Mouse (Mus musculus) brain, embryonic 18.5 days (tissue): ENCODE measurements around the gene Tm4sf20.

Source experiments
- DNase-seq: peaks from one replicate; pipeline ENCODE4 v3.0.0-alpha.2; 2012; ENCODE audit warnings: low read depth, low spot score

Tm4sf20 gene

DNA sequence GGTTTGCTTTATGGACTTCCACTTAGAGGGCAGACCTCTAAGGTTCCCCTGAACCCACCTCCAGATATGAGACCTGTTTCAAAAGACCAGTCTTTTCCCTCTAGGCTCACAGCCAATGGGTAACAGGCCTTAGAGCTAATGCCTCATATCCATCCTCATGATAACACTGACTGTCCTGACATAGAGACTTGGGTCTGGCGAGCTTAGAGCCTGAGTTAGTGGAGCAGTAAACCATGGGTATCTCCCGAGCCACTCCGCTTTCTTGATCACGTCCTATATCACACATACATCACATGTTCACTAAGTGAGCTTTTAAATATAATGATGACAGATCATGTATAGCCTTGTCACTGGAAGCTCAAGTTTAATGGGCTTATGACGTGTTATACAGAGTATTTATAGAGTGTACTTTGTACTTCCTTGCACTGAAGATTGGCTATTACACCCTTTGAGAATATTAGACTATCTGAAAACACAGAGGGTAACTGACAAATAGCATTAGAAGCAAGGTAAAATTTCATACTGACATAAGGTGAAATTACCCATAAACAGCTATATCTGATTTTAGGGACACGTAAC, 11.2 kb upstream of the Tm4sf20 start:
- no peak for DNase-seq

DNA sequence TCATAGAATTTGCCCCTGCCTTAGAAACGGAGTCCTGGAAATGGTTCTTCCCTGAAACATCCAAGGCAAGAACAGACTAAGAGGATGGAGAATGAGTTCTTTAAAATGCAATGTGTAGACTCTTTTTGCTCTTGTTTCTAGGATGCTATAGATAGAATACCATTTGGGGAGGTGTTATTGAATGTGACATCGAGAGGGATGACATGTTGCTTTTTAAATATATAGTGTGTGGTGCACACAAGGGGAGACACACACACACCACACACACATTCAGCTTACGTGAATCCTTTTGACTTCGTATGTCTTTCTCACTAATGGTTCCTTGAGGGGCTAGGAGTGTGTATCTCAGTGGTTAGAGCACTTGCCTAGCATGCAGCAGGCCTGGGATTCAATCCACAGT, 7.0 kb upstream of the Tm4sf20 start:
- no peak for DNase-seq

DNA sequence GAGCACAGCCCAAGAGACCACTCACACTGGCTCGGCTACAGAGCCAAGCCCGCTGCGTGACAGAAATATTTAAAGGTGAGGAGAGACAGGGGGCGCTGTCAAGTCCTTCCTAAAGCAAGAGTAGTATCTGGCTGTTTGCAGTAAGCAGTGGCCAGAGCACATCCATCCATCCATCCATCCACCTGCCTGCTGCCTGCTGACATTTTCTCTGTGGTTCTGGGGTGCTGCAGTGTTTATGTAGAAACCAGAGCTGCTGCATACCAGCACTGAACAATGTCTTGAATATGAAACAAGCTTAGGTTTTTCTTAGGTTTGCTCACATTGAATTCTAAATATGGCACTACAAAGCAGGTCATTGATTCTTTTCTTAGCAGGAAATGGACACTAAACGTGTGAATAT, 4.9 kb upstream of the Tm4sf20 start:
- no peak for DNase-seq

DNA sequence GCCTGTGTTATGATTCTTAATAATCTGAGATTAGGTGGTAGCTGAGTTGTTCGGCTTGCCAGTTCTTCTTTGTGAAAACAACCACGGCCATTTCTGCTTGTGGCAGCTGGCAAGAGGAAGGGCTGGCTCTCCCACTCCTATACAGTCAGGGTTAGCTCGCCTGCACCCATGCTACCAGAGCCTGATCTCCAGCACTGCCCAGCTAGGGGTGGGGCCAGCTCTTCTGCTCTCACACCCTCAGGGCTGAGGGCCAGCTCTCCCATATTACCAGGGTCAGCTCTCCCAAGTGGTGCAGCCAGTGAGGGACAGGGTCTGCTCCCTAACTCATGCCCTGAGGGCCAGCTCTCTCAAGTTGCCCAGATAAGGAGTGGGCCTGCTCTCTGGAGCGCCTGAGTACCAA, 4.2 kb upstream of the Tm4sf20 start:
- DNase-seq = no peak

DNA sequence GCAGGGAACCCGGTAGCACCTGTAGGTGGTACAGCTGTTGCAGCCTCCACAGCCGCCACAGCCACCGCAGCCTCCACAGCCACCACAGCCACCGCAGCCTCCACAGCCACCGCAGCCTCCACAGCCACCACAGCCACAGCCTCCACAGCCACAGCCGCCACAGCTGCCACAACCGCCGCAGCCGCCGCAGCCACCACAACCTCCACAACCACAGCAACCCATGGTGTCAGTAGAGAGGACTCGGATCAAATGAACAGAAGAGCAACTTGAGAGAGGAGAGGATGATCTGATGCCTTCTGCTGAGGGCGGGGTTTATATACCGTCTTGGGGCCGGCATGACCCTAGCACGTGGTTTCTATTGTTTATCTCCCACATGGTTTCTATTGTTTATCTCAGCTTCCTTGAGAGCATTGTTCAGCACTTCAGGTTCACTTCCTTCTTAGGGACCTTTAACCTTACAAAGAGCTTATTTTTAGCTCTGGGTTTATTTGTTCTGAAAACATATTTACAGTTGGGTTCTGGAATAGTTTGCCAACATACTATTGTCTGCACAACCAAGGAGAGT, 2.8 kb upstream of the Tm4sf20 start, which contains the start of gene Gm47791:
Gm47791 (minus strand) TSS at position 222 of the 565 bp plus-strand sequence.
- DNase-seq = no peak

DNA sequence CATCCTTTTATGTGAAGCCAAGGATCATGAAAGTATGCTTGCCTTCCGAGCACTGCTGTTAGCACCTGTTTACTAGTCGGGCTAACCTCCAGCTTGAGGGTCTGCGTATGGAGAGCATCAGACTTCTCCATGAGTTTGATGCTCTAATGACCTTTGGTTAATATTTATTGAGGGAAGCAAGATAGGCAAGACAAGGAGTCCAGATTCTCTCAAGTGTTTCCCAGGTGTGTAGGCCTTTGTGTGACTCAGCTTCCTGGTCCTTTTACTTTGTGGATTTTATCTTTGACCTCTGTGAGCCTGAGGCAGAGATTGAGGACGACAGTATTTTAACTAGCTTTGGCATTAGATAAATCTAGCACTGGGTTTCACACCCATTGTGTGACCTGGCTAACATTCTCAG, 1.6 kb downstream of the Tm4sf20 start:
- no peak for DNase-seq

DNA sequence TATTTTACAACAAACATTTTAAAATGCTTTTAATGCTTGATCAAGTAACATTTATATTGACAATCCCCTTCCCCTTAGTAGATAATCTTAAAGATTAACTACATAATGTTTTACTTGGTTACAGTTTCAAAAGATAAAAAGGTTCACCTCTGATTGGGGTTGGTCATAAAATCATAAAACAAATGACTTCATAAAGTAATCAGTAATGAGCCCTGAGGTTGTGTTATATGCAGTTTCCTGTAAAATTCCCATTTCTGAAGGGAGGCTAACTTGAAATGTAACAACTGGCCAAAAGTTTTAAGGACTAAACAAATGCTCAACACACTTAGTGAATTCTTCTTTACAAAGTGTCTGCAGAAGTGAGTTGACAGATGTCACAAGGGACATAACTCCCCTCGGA, 2.0 kb downstream of the Tm4sf20 start:
- no peak for DNase-seq

DNA sequence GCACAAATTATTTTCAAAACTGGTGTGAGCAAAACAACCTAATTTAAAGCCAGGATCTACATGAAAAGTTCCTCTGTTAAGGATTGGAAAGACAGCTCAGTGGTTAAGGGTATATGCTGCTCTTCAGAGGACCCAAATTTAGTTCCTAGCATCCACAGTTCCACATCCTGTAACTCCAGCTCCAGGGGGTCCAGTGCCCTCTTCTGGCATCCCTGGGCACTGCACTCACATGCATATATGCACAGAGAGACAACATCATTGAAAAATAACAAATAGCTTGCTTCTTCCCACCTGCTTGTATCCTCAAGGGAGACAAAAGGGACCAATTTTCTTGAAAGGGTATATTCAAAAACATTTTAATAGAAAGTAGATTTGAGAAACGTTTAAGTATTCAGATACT, 6.0 kb downstream of the Tm4sf20 start:
- DNase-seq = no peak

DNA sequence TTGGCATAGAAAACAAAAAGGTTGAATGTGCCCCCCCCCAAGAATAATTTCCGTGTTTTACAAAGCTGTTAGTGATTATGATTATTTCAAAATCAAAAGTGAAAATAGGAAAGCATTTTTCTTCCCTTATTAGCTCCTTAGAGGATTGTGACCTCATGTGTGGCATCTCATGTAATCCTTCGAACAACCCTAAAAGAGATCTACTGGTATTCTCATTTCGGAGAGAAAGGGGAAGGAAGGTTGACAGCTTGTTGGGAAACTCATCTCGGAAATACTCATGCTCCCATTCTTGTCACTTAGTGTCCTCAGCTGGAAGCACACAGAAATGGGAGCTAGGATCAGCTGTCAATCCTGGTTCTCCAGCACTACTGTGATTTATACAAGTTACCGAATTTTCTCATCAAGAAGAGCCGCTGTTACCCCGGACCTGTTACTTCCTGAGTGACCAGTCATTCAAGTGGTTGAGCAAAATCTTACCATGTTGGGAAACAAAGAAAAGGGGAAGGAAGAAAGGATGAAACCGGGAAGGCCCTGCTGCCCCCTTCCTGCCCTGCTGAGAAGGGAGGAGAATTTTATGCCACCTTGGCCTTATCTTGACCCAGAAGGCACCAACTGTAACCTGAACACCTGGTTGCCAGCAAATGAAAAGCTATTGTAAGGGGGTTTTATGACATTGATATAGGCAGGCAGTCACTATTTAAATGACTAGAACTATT, 6.6 kb downstream of the Tm4sf20 start:
- no peak for DNase-seq

DNA sequence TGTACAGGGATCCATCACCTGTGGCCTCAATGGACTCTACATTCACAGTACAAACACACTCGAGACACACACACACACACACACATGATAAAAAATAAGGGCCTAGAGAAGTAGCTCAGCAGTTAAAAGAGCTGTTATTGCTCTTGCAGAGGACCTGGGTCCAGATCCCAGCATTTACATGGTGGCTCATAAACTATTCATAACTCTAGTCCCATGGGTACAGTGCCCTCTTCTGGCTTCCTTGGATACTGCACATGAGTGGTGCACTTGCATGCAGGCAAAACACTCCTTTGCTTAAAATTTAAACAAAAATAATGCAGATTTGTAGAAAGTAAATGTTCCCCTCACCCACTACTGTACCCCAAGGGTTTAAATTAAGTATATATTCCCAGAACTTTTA, 8.7 kb downstream of the Tm4sf20 start:
- no peak for DNase-seq

DNA sequence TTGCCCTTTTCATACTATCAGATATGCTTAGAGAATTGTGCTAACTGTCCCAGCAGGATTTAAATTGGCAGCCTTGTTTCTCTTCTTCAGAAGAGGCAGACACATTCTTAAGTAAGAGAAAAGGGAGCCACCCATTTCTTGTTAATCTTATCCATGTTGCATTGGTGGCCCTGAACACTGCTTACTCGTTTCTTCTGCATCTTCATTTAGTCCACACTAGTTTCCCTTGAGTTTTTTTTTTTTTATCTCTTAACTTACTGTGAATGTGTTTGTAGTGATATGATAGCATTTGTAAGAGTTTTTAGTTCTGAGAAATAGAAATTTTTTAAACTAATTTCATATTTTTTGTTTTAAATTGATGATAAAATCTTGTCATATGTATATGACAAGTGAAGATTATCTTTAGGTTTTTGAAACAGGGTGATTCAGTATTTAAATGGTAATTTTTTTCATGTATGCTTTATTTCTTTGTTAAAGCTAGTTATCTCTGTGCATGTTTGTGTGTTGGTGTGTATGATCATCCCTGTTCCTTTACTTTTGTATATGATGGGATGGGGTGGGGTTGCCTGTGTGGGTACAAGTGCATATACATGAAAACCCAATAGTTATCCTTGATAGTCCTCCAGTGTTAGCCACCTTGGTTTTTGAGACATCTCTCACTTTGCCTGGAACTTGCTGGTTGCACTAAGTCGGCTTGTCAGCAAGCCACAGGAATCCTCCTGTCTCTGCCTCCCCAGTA, 20.4 kb downstream of the Tm4sf20 start:
- no peak for DNase-seq

DNA sequence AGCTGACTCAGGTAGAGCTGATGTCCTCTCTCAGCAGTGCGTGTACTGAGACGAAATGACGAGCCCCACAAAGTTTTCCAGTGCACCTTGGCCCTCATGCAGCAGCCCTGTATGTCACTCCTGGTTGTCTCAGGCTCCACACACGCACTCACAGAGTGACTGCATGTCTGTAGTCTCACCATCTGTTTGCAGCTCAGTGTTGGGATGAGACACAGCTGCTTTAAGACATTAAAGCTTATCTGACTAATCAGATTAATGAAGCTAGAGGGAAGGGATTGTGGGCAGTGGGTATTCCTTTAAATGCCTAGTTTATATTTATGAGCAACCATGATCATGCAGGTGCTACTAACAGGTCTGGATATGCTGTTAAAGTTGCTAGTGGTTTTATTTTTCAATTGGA, 21.9 kb downstream of the Tm4sf20 start:
- DNase-seq = no peak

DNA sequence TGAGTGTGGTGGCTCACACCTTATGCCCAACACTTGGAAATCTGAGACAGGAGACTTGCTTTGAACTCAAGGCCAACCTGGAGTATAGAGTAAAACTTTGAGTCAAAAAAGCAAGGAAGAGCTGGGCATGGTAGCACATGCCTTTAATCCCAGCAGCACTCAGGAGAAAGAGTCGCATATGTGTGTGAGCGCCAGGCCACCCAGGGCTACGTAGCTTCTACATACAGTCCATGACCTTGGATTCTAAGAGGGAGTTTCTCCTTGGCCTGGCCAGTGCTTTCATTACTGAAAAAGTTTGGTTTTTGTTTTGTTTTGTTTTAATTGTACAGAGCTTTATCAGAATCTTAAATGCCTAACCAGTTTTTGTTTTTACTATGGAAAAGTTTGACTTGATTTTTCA, 24.3 kb downstream of the Tm4sf20 start:
- no peak for DNase-seq

DNA sequence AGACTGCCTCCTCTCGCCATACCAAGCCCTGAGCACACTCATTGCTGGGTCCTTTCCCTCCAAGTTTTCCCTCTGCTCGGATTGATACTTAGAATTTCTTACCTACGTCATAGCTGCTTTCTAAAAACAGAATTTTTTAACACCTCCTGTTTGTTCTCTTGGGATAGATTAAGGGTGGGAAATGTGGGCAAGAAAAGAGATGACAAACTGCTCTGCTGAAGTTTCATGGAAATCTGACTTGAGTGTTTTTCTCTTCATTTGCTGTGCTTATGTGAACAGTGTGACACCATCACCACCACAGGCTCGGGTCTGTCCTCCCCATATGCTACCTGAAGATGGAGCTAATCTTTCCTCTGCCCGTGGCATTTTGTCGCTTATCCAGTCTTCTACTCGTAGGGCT, 26.7 kb downstream of the Tm4sf20 start:
- no peak for DNase-seq

DNA sequence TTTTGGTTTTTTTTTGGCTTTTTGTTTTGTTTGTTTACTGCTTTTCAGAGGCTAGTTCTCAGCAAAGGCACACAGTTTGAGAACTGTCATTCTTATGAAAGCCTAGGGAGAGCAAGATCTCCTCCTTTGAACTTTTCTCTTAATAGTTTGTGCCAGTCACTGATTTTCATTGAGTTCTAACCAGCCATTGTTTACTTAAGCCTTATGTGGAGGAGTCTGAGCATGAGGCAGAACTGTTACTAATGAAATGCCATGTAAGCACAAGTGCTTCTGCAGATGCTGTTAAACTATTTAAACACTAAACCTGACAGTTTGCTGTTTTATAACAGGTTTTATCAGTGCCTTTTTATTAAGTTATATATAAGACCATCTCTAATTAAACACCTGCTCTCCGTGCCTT, 30.2 kb downstream of the Tm4sf20 start:
- no peak for DNase-seq

DNA sequence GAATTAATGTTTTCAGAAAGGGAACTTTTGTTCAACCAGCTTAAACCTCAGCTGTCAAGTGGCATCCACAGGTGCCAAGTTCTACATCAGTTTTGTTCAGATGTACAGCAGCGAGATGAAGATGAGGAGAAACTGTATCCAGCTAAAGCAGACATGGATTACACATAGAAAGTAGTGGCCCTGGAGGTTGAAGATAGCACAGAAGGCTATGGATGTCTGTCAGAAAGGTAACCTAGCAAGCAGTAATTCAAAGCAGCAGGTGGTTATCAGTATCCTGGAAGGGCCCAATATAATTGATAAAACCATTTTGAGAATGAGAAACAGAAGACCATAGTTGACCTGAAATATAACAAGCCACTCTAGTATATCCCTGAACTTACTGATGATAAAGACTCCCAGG, 34.9 kb downstream of the Tm4sf20 start:
- DNase-seq = no peak

DNA sequence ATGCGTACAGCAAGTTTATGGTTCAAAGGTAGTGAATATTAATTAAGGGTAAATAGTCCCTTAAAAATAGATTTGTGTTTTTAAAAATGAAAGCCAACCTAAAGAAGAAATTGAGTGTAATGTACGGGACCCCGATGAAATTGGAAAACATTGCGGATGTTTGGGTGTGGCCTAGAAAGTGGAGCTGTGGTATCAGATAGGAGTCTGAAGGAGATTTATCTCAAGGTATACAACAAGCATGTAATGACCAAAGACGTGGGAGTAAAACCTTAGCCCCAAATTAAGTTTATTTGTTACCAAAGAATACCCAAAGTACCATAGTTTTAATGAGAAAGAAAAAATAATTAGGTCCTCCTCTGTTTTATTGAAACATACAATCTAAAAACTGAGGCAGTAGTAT, 41.8 kb downstream of the Tm4sf20 start:
- DNase-seq = no peak

DNA sequence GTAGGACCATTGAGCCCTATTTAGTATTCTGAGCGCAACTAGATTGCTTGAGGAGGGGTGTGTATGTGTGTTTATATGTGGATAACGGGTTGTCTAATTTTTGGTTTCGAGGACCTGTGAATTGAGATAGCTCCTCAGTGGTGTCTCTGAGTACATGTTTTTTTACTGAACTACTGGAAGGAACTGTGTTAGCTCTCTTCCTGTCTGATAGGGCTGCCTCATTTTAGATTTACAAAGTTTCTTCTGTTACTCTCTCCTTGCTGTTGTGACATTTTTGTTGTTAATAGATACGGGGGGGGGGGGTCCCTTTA, 42.4 kb downstream of the Tm4sf20 start:
- no peak for DNase-seq

DNA sequence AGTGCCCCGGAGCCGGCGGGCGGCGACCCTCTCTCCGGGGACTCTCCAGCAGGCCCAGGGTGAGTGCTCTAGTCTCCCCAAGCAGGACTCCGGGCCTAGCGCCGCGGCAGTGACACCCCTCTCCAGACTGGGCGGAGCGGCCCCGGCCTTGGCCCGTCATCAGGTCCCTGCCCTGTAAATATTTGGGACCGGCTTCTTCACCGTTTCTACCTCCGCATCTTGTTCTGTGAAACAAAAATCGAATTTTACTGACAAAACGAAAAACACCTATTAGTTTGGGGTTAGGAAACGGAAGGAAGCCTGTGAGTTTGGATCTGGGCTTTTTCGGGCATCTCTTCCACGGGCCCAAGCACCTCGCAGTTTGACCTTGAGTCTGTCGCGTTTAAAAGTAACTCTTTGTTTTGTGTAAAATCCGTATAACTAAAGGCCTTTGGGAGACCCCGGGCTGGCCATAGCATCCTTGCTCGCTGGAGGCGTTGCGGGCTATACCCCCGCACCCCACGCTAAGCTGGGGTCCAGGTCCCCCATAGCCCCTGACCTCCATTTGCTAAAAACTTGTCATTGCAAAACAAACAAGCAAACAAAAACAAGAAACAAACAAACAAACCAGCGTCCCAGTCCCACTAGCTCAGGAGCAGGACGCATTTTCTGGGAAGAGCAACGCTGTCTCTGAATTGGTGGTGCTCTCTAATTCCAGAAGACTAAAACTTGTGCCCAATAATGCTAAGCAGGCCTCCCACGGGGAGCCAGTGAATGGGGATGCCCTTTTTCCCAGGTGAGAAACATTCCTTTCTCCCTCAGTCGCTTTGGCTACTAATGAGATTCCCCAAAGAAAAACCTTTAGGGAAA, 43.0 kb downstream of the Tm4sf20 start:
- DNase-seq = no peak

DNA sequence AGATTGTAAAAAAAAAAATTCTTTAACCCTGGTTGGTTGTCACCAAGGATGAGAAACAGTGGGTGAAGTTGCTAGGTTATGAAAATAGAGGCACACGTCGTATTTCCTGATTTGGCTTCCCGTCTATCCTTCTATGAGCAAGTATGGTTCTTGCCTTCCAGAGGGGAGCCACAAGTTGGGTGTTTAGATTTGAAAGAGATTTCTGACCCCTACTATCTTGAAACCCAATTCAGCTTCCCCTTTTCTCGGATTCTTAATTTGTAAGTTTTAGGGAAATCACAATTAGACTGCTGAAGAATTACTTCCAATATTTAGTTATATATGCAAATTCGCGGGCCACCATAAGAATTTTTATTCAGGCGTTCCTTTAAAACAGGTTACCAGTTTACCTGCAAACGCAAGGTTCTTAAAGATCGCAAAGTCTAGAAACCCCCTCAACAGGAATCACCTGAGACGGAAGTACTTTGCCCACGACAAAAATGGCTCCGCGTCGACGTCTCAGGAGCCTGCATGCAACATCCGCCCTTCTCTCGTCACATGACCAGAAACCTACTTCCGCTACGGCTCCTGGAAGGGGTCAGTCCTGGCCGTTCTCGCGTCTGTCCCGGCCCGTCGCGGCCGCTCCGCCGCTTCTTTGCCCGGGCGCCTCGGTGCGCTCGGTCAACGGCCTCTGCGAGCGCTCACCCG, 43.8 kb downstream of the Tm4sf20 start, which contains the start of gene Mff:
Mff (plus strand) TSS at position 552 of the 687 bp plus-strand sequence.
- peak; percentile 92 for DNase-seq

DNA sequence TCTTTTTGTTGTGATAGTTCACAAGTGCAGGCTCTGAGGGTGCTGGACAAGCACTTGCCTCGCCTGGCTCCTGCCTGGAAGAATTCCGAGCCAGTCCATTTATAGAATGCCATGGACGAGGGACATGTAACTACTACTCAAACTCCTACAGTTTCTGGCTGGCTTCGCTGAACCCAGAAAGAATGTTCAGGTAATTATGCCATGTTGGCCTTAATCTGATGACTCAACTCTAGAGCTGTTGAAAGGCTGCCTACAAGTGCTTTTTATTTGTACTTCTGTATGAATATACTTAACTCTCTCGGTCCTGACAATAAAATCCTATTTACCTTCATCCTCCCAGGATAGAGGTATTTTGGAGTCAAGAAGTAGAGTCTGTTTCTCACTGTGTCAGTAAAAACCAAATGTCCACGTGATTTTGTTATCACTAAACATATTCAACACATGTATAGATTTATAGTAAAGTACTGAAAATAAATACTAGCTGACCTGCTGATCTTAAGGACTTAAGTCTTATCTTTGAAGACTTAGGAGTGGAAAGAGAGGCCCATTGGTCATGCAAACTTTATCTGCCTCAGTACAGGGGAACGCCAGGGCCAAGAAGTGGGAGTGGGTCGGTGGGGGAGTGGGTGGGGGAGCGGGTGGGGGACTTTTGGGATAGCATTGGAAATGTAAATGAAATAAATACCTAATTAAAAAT, 50.3 kb downstream of the Tm4sf20 start:
- no peak for DNase-seq
